Mouse (Mus musculus) MEL (cell line): ENCODE data around the gene Amt.

Experiments used
- BHLHE40 ChIP-seq: IDR thresholded peaks from 2 replicates; pipeline ENCODE4 v1.6.1; 2012; ENCODE audit warnings: low read depth, mild to moderate bottlenecking, inconsistent platforms, low read length, improper control_type of control experiment, borderline replicate concordance
- CHD1 ChIP-seq: IDR thresholded peaks from 2 replicates; pipeline ENCODE4 v1.6.1; 2012; ENCODE audit warnings: low read depth, mild to moderate bottlenecking, inconsistent platforms, low read length, improper control_type of control experiment
- CTCF ChIP-seq, 3 experiments: IDR thresholded peaks in 2 of 3; conservative IDR thresholded peaks in 1 of 3; 2 replicates each; pipeline ENCODE4 v1.5.1; 2011 to 2012; ENCODE audit warnings: low read length in 3 of 3, low read depth in 2 of 3, mild to moderate bottlenecking in 2 of 3, improper control_type of control experiment in 1 of 3, inconsistent platforms in 1 of 3, mixed read lengths in 1 of 3, moderate library complexity in 1 of 3; ENCODE audit not compliant: control insufficient read depth in 1 of 3, insufficient read depth in 1 of 3, poor library complexity in 1 of 3, severe bottlenecking in 1 of 3
- EP300 ChIP-seq, 2 experiments: IDR thresholded peaks; 2 replicates each; pipeline ENCODE4 v1.6.1; 2011; ENCODE audit warnings: improper control_type of control experiment in 2 of 2, low read length in 2 of 2, low read depth in 1 of 2, mild to moderate bottlenecking in 1 of 2
- GATA1 ChIP-seq: IDR thresholded peaks from 2 replicates; pipeline ENCODE4 v1.6.1; 2011; ENCODE audit warnings: low read depth, low read length, improper control_type of control experiment
- MAFK ChIP-seq: IDR thresholded peaks from 2 replicates; pipeline ENCODE4 v1.6.1; 2011; ENCODE audit warnings: low read depth, mild to moderate bottlenecking, low read length, improper control_type of control experiment, borderline replicate concordance
- MAX ChIP-seq: IDR thresholded peaks from 2 replicates; pipeline ENCODE4 v1.6.1; 2011; ENCODE audit warnings: low read length, improper control_type of control experiment
- NELFE ChIP-seq: IDR thresholded peaks from 2 replicates; pipeline ENCODE4 v1.6.1; 2011; ENCODE audit warnings: low read depth, low read length, improper control_type of control experiment
- POLR2A ChIP-seq, 2 experiments: IDR thresholded peaks; 2 replicates each; pipeline ENCODE4 v1.6.1; 2011 to 2012; ENCODE audit warnings: low read length in 2 of 2, mild to moderate bottlenecking in 2 of 2, control low read depth in 1 of 2, improper control_type of control experiment in 1 of 2, low read depth in 1 of 2, moderate library complexity in 1 of 2; ENCODE audit not compliant: control insufficient read depth in 1 of 2, insufficient read depth in 1 of 2, poor library complexity in 1 of 2
- POLR2AphosphoS5 ChIP-seq: IDR thresholded peaks from 2 replicates; pipeline ENCODE4 v1.6.1; 2012; ENCODE audit warnings: low read depth, borderline replicate concordance, mild to moderate bottlenecking, inconsistent platforms, low read length, moderate library complexity, mixed read lengths
- TBP ChIP-seq: IDR thresholded peaks from 2 replicates; pipeline ENCODE4 v1.8.0; 2011; ENCODE audit warnings: low read depth, low read length, improper control_type of control experiment
- TCF12 ChIP-seq: IDR thresholded peaks from 2 replicates; pipeline ENCODE4 v1.6.1; 2014; ENCODE audit warnings: low read depth, mild to moderate bottlenecking, inconsistent platforms, low read length, improper control_type of control experiment, moderate library complexity
- USF1 ChIP-seq: IDR thresholded peaks from 2 replicates; pipeline ENCODE4 v1.6.1; 2014; ENCODE audit warnings: low read depth, mild to moderate bottlenecking, inconsistent platforms, low read length, improper control_type of control experiment, moderate library complexity
- ZKSCAN1 ChIP-seq: IDR thresholded peaks from 2 replicates; pipeline ENCODE4 v1.6.1; 2012; ENCODE audit warnings: low read depth, mild to moderate bottlenecking, inconsistent platforms, low read length, improper control_type of control experiment, moderate library complexity

DNA sequence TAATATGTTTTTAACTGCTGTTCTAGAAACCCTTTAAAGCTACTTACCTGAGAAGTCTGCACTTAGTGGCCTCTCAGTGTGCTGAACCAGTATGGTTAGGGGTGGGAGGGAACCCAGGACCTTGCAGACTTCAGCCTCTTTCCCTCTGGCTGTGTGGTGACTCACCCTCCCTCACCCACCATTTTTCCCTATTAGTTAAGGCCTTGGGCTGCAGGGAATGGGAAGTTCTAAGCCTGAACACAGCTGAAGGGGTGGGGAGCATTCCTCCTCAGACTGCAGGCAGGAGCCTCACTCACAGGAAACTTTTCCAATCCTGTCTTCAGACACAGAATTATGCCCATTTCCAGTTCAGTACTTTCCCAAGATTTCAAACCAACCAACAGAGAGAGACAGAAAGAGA lies 45.1 kb downstream of the Amt start:
- TF ChIP-seq MAFK (no peak), POLR2AphosphoS5 (no peak), POLR2A (IDR thresholded peaks at IDR 0.05; ENCODE audit: control insufficient read depth in 1 of 2, insufficient read depth in 1 of 2, low read depth in 1 of 2, low read length in 2 of 2, poor library complexity in 1 of 2) (no peak), BHLHE40 (no peak), TCF12 (no peak), TBP (0 out of 2 replicates have a peak, but pooled peaks have one; percentile 7), CTCF (IDR thresholded peaks at IDR 0.05 in 2 of 3, conservative IDR thresholded peaks at IDR 0.05 in 1 of 3; ENCODE audit: control insufficient read depth in 1 of 3, insufficient read depth in 1 of 3, low read depth in 2 of 3, low read length in 3 of 3, poor library complexity in 1 of 3, severe bottlenecking in 1 of 3) (no peak), EP300 (IDR thresholded peaks at IDR 0.05; ENCODE audit: low read depth in 1 of 2, low read length in 2 of 2) (no peak), GATA1 (no peak), CHD1 (no peak), NELFE (no peak), MAX (no peak), ZKSCAN1 (no peak), USF1 (no peak)
